Mouse (Mus musculus) urinary bladder, postnatal 36 days (tissue): Measurements from ENCODE around the gene Fam222a.

Source experiments
- DNase-seq, 2 experiments: peaks; one replicate each; pipeline ENCODE4 v3.0.0; 2022; ENCODE audit warnings: low spot score in 2 of 2, mixed read lengths in 1 of 2

Gene Fam222a

DNA sequence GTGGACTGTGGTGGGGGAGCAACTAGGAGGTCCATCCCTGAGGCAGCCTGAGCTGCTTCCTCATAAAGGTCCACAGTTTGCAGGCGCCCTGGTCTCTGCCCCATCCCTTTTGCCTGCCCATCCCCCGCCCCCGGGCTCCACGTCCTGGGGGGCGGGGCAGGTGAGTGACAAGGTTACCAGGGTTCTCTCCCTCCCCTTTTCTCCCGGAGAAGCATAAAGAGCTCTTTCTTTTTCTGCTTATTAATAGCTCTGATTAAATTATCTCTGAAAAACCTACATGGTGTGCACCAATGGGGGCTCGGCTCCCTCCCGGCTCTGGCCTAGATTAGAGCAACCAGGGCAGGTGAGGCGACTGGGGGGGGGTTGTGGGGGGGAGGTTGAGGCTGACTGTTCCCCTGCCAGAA is 7.3 kb upstream of the Fam222a start:
- DNase-seq = no peak

GRCm38 (mm10) chr5:114560965-114561364 is 6.9 kb upstream of the Fam222a start:
- no peak for DNase-seq

DNA sequence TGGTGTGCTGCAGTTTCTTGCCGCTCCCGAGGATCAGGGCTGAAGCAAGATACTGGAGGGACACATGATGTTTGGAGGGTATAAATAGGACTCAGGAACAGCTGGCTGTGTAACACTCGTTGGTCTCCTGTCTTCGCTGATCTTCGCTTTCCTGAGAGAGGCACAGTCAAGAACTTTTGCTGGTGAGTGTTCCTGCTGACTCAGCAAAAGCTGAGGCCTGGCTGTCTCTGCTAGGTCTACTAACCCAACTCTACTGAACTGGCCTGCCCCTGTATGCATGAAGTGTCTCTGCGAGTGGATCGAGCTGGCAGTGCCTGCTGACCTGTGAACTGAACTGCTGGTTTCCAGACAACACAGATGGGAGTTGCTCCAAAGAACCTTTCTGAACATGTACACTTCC is 3.8 kb upstream of the Fam222a start:
- DNase-seq = no peak

DNA sequence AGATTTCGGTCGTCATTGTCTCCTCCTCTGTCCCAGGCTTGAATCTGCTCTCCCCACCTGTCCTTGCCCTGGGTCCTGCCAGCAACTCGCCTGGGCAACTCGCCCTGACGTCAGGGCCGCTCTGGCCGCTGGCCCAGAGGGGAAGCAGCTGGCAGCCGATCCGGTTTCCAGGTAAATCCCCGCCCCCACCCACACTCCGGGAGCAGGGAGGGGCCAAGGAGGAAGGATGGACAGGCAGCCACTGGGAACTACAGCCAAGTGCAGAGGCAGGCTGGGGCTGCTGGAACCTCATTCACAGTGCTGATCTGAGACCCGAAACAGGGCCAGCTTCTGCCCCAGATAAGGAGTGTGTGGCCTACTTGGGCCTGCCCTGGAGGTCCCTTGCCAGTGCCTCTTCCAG is 2.5 kb upstream of the Fam222a start:
- DNase-seq = peak; percentile 63 to 69

DNA sequence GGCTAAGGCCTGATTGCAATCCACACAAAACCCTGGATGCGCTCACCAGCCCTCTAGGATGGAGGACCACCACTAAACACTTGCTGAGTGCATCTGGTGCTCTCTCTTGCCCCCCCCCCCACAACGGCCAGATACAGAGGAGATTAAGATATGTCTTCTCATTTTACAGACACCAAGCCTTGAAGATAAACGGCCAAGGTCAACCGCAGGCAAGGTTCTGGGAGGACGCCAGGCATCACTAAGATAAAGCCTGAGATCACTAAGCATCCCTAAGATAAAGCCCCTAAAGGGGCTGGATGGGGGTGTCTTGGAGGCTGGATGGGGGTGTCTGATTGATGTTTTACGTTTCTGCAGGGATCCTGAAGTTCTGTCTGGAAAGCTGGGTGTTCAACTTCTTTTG is 2.1 kb upstream of the Fam222a start:
- DNase-seq = no peak

DNA sequence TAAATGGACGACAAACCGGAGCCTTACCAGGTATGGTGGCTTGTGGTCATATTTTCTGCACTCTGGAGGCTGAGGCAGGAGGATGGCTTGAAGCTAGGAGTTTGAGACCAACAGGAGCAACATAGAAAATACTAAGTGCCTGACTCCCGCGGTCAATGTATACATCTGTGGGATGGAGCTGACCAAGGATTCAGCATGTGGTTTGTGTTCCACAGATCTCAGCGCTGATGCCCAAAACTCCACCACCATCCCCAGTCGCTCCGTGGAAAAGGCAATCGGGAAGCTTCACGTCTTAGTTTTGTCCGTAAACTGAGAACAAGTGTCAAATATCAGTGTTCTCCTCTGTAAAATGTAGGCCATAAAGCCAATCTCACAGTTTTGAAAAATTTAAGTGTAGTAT is 1.4 kb upstream of the Fam222a start:
- no peak for DNase-seq

GRCm38 (mm10) chr5:114567075-114567517 is 720 bp upstream of the Fam222a start:
- DNase-seq = peak; percentile 93 to 97

DNA sequence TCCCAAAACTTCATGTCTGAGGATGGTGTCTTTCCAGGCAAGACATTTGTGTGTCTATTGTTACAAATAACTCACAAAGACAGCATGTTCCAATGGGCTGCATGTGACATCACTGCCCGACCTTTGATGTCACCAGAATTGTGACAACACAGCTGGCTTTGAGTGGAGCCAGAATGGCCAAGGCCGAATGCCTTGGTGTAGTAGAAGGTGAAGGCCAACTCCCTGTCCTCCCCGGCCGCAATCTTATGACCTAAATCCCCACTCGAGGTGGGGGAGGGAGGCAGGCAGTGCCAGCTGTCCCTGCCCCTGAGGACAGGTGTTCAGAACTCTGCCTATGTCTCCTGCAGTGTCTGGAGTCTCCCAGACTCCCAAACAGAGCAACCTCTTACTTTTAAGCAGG is 1.0 kb downstream of the Fam222a start:
- DNase-seq = no peak

DNA sequence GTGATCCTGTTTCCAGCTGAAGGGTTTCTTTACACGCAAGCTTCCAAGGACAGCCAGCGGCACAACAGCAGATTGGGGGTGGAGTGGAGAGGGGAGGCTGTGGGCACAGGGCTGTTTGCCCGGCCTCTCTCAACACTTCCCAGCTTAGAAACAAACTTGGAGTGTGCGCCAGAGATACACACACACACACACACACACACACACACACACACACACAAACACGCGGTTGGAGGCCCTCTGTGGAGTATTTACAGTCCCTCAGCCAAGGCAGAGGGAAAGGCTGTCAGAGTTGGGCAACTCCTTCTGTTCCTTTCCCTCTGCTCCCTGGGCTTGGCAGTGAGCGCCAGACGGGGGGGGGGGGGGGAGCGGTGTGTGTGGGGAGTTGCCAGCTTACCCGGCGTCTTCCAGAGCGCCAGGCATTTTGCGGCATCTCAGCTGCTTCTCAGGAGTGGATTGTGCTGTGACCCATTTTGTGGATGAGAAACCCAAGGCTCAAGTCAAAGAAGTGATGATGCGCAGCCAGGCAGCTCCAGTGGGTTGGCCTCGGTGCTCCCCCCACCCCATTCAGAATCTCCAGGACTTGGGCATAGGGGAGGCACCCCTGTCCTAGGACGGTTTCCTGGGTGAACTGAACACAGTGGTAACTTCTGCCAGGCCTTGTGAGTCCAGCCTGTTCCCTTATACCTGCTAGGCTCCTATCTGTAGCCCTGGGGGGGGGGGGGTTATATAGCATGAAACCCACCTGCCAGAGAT is 2.3 kb downstream of the Fam222a start:
- peak in 1 of 2 experiments; percentile 66 for DNase-seq

DNA sequence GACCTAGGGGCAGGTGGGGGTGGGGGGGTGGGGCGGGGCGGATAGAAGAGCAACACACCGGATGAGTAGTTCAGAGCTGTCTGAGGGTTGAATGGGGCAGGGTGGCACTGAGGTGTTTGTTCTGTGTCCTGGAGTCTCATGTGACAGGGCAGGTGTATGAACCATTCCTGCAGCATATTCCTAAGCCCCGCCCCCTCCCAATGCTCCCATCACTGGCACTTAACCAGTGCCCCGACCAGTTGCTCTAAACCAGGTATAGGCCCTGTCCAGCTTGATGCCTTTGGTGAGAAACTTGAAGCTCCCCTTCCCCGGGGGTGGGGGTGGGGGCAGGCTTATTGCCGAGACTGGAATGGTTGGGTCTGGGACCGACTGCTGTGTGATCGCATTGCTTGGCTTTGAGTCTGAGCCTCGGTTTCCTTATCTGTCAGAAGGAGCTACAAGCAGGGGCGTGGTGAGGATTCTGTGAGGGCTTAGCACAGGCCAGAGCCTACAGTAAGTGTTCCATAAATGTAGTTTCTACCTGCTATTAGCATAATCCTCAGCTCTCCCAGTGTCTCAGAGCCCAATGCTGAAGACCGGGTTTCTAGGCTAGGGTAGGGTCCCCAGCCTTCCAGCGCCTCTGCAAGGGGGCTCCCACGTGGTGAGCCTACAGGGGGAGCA is 3.1 kb downstream of the Fam222a start:
- no peak for DNase-seq

DNA sequence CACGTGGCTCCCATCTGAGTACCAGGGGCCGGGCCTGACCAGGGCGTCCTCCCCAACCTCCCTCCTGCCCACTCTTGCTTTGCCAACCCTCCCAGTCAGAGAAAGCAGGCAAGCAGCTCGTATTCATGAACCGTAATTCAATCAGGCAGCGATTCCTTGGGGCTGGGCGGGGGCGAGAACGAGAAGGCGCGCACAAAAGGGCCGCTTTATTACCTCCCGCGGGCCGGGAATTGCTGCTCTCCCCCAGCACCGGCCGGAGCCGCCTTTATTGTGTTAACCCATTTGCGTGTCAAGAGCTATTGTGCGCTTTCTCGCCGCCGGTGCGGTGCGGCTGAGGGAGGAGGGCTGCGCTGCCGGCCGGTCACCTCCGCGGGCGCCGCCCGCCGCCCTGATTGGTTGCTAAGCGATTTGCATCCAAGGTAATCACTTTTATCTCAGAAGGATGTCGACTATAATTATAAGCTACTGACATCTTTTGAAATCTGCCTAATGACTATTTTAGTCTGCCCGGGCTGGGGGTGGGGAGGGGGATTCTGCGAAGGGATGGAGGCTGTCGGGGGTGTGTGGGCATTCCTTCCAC is 3.7 kb downstream of the Fam222a start:
- DNase-seq = no peak

GRCm38 (mm10) chr5:114572997-114573396 is 5.2 kb downstream of the Fam222a start:
- no peak for DNase-seq

GRCm38 (mm10) chr5:114573920-114574628 is 6.3 kb downstream of the Fam222a start:
- no peak for DNase-seq

- no peak for DNase-seq
Measured at GRCm38 (mm10) chr5:114575010-114575409, 7.2 kb downstream of the Fam222a start.

- peak in 1 of 2 experiments; percentile 57 for DNase-seq
Measured at GRCm38 (mm10) chr5:114575530-114575929, 7.7 kb downstream of the Fam222a start.

DNA sequence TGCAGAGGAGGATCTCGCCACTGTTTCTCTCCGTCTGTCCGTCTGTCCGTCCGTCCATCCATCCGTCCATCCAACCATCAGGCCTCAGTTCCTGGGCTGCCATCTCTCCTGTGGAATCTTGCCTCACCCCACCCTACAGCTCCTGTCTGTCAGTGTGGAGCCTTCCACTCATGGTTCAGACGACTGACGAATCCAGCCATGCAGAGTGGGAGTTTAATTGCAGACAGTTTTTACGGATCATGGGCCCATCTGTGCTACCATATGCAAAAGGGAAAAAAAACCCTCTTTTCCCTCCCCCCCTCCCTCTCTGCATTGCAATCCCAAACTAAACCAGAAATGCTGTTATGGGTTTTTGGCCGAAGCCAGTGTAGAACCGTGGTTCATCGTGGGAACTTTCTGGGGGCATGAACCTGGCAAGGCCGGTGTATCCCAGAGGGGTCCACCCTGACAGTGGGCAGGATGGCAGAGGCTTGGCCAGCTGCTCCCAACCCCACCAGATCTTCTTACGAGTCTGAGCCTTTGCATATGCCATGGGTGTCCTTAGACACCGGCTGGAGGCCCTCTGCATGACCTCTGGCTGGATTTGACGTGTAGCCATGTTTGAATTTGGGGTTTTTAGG is 8.3 kb downstream of the Fam222a start:
- no peak for DNase-seq

- DNase-seq = no peak
Measured at GRCm38 (mm10) chr5:114578361-114578760, 10.5 kb downstream of the Fam222a start.

- DNase-seq = no peak
Measured at GRCm38 (mm10) chr5:114579714-114580357, 12.0 kb downstream of the Fam222a start.

- no peak for DNase-seq
Measured at GRCm38 (mm10) chr5:114581486-114581885, 13.7 kb downstream of the Fam222a start.

DNA sequence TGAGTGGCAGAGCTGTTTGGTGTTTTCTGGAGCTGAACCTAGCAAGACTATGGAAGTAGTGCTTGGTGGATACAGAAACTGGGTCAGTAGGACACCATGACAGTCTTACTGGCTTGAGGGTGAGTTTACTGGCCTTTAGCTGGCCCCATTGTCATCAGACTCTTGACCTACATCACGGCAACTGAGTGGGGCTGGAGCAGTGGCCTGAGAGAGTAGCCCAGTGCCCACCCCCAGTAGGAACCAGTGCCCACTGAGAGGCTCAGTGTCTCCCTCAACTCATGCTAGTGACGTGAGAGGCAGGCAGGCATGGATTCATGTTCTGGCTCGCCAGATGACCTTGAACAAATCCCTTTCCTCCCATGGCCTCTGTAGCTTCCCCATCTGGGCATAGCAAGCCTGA is 15.2 kb downstream of the Fam222a start:
- DNase-seq = no peak

DNA sequence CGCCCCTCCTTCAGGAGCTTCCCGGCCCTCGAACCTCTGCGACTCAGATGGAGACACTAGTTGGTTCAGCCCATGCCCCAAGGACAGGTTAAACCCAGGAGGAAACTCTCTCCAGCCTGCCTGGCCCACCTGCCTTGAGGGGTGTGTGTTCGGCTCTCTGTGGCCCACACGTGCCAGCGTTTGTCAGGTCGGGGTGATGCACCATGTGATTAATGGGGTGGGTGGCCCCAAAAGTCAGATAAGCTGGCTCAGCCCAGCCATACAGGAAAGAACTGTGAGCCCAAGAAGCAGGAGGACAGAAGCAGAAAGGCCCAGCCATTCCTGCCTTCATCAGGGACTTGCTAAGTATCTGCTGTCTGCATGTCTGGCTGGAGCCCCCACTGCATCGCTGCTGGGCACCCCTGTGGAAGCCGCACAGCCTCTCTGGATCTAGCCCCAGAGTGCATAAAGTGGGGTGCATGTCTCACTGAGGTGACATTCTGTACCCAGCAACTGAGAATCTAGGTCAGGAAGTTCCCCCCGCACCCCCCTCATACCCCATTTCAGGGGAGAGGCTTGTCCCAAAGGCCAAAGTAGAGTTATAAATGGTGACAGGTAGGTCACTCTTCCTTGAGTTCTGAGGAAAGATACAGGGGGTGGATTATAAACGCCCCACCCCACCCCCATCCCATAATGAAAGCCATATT is 15.8 kb downstream of the Fam222a start:
- DNase-seq = no peak
